Mouse (Mus musculus) right cerebral cortex, postnatal 25 days (tissue): ENCODE results near the gene Gm28053.

Experiments
- DNase-seq: peaks from one replicate; pipeline ENCODE4 v3.0.0; 2022

Gene Gm28053

GRCm38 (mm10) chr6:48742422-48743351 lies 24.3 kb downstream of the Gm28053 start:
- DNase-seq: peak; percentile 16

GRCm38 (mm10) chr6:48745490-48745889 lies 27.1 kb downstream of the Gm28053 start:
- no peak for DNase-seq

GRCm38 (mm10) chr6:48745959-48746889 lies 27.8 kb downstream of the Gm28053 start, which contains the start of gene Gimap5:
Gimap5 (plus strand) TSS chr6:48746197.
- DNase-seq: no peak

- DNase-seq: no peak
Observed at GRCm38 (mm10) chr6:48747091-48747966, 28.9 kb downstream of the Gm28053 start.

- no peak for DNase-seq
Observed at GRCm38 (mm10) chr6:48763567-48764270, 45.3 kb downstream of the Gm28053 start.

- DNase-seq: no peak
Observed at GRCm38 (mm10) chr6:48764496-48764895, 46.1 kb downstream of the Gm28053 start.

GRCm38 (mm10) chr6:48768178-48768869 lies 49.9 kb downstream of the Gm28053 start:
- no peak for DNase-seq

- no peak for DNase-seq
Observed at GRCm38 (mm10) chr6:48768933-48769332, 50.5 kb downstream of the Gm28053 start.

- DNase-seq: no peak
Observed at GRCm38 (mm10) chr6:48770696-48771095, 52.3 kb downstream of the Gm28053 start, which contains the start of gene Gimap3. Gimap3 (minus strand) TSS chr6:48770851.

GRCm38 (mm10) chr6:48772030-48772429 lies 53.6 kb downstream of the Gm28053 start:
- peak; percentile 68 for DNase-seq

GRCm38 (mm10) chr6:48784406-48784805 lies 66.0 kb downstream of the Gm28053 start:
- DNase-seq: no peak

GRCm38 (mm10) chr6:48785189-48785588 lies 66.8 kb downstream of the Gm28053 start:
- no peak for DNase-seq

- no peak for DNase-seq
Observed at GRCm38 (mm10) chr6:48785601-48786000, 67.2 kb downstream of the Gm28053 start.

- no peak for DNase-seq
Observed at GRCm38 (mm10) chr6:48787867-48788266, 69.5 kb downstream of the Gm28053 start.

- DNase-seq: no peak
Observed at GRCm38 (mm10) chr6:48801897-48802296, 83.5 kb downstream of the Gm28053 start.
